Mouse (Mus musculus) megakaryocyte, embryonic 14.5 days (primary cell): ENCODE measurements around the gene Fut7. TPM values are rescaled to one million over a fixed set of nuclear protein-coding genes. Genes with fewer than 3 reads are reported as not detected.
"Not testable (repeated sequence)": the region's sequence is repeated elsewhere in the genome, so short reads cannot be mapped to it uniquely, and the experiment has no call there.

Experiments used
- H3K27me3 ChIP-seq: replicated peaks from 2 replicates; pipeline ENCODE3; 2012; ENCODE audit warnings: inconsistent platforms
- H3K36me3 ChIP-seq: replicated peaks from 2 replicates; pipeline ENCODE3; 2012; ENCODE audit warnings: low read length, inconsistent platforms, mixed read lengths
- H3K4me1 ChIP-seq: 2 replicates; pipeline ENCODE4 v1.6.1; 2012; ENCODE audit warnings: inconsistent platforms
- H3K4me3 ChIP-seq: replicated peaks from 2 replicates; pipeline ENCODE3; 2012; ENCODE audit warnings: moderate library complexity, mild to moderate bottlenecking, inconsistent platforms
- H3K9me3 ChIP-seq: 2 replicates; pipeline ENCODE4 v1.6.1; 2012; ENCODE audit warnings: inconsistent platforms
- FLI1 ChIP-seq: IDR thresholded peaks from 2 replicates; pipeline ENCODE4 v1.6.1; 2012; ENCODE audit warnings: low read length, inconsistent platforms, mixed read lengths
- GATA1 ChIP-seq: IDR thresholded peaks from 3 replicates; pipeline ENCODE4 v1.6.1; 2012; ENCODE audit warnings: mixed read lengths, low read length, inconsistent platforms, borderline replicate concordance
- polyA plus RNA-seq: library from polyadenylated mRNA; stranded (reverse); fragments of >175 nt; gene quantifications from 2 replicates; pipeline ENCODE4 v1.2.3, GENCODE M21; 2012; ENCODE audit warnings: low replicate concordance; ENCODE audit not compliant: insufficient read depth

Gene Fut7
- polyA plus RNA-seq, 1 experiment = 4.3 TPM

DNA sequence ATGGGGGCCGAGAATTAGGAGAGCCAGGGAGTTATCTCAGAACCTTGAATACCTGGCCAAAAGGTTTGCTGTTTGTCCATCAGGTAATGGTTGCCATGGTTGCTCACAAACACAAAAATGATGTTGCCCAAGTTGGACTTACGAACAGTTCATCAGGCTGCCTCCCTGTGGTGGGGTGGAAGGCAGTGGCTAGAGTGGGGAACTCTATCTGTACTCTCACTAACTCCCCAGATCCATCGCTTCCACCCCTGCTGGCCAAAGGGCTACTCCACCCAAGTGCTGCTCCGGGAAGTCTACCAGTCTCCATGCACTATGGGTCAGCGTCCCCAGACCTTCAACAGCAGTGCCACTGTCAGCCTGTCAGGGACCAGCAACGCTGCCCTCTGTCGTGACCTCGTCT lies 24.0 kb upstream of the Fut7 start, which contains the start of gene Npdc1:
Npdc1 (plus strand) TSS at position 301 of the 400 bp plus-strand sequence.
- H3K27me3 ChIP-seq = peaks cover 99% of the 10 kb centered on the region
- TF ChIP-seq GATA1 (no peak), FLI1 (no peak)
- no peaks in the 10 kb centered on the region for H3K36me3 ChIP-seq
- H3K4me3 ChIP-seq = no peak within 1 kb of the TSS
- peaks cover 49% of the 10 kb centered on the region for H3K4me1 ChIP-seq
- no peaks in the 10 kb centered on the region for H3K9me3 ChIP-seq

DNA sequence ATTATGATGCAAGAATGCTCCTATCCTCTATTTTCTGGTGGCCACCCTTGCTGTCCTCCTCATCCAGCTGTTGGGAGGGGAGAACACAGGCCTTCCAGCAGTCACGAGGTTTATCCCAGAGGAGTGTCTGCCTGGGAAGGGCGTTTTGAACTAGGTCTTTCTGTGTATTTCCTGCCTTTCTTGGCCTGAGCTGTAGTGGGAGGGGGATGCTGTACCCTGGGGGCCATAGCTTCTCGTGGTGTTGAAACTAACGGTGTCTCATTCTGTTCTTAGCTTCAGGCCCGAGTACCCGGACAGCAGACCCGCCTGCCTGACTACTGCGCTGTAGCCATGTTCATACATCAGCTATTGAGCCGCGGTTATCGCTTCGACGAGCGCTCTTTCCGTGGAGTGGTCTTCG lies 22.8 kb upstream of the Fut7 start:
- H3K4me1 ChIP-seq = peaks cover 38% of the 10 kb centered on the region
- H3K27me3 ChIP-seq = peaks cover 98% of the 10 kb centered on the region
- H3K9me3 ChIP-seq = no peaks in the 10 kb centered on the region
- no peaks in the 10 kb centered on the region for H3K36me3 ChIP-seq
- TF ChIP-seq FLI1 (no peak), GATA1 (no peak)
- no peak overlapping the region for H3K4me3 ChIP-seq

DNA sequence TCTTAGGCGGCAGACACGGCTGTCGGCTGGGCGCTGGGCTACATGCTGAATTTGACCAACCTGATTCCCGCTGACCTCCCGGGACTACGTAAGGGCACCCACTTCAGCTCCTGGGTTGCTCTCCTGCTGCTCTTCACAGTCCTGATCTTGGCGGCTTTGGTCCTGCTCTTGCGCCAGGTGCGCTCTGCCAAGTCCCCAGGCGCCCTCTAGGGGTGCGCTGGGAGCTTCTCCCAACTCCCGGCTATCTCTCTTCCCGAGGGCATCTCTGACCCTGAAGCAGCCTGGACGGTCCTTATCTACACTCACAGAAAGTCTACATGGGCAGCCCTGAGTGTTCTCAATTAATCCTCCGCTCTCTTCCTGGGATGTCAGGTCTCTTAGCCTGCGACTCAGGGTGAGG lies 22.3 kb upstream of the Fut7 start:
- peaks cover 98% of the 10 kb centered on the region for H3K27me3 ChIP-seq

DNA sequence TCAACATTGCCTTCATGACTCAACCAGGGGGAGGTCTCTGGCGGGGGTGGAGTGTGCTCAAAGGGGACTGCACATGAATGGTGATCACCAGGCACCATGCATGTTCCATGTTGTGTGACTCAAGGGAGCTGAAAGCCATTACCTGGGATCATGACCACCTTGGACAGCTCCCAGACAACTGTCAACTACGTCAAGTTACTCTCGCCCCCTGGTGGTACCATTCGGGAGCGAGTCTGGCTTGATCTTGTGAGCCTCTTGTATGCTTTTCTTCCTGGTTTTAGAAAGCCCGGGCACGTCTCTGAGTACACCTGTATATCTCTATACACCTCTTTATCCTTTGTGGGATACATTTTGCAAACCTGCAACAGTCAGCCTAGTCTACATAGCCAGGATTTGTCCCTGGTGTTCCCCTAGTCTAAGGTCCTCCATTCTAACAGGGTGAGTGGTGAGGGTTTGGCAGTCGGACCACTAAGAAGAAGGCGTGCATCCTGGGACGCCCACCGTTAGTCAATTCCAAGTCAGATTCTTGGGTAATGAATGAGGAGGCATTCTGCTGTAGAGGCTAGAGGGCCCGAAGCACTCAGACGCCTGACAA lies 20.6 kb upstream of the Fut7 start:
- H3K27me3 ChIP-seq = peaks cover 97% of the 10 kb centered on the region
- peaks cover 21% of the 10 kb centered on the region for H3K4me1 ChIP-seq
- no peaks in the 10 kb centered on the region for H3K36me3 ChIP-seq
- TF ChIP-seq GATA1 = no peak
- peak overlapping the region; percentile 81 for H3K4me3 ChIP-seq
- no peaks in the 10 kb centered on the region for H3K9me3 ChIP-seq

More for the DNA sequence above, 22.3 kb upstream of the Fut7 start:
- TF ChIP-seq FLI1 (no peak), GATA1 (no peak)
- peak overlapping the region; percentile 69 for H3K4me3 ChIP-seq
- peaks cover 34% of the 10 kb centered on the region for H3K4me1 ChIP-seq
- H3K9me3 ChIP-seq = no peaks in the 10 kb centered on the region
- no peaks in the 10 kb centered on the region for H3K36me3 ChIP-seq

DNA sequence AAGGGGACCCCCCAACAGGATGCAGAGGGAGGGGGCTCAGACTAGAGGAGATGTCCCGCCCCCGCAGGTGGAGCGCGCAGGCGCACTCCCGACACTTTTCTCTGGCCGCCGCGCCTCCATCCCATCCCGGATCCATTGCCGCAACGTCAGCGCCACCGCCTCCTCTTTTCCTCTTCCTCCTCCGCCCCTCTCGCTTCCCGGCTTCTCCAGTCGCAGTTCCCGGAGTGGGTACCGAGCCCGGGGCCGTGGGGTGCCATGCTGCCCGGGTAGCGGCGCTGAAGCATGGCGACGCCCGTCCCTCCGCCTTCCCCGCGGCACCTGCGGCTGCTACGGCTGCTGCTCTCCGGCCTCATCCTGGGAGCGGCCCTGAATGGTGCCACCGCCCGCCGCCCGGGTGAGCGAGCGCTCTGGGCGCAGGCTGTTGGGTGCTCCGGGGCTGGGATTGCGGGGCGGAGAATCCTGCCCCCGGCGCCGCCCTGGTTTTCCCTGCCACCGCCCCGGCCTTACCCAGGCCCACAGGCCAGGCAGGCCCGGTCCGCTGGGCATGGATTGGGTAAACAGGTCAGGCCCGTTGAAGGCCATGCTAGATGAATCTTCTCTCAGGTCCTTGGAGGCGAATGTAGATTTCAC lies 20.0 kb upstream of the Fut7 start:
- Histone ChIP-seq H3K4me1 (peaks cover 21% of the 10 kb centered on the region), H3K36me3 (no peaks in the 10 kb centered on the region), H3K27me3 (peaks cover 97% of the 10 kb centered on the region), H3K4me3 (peak overlapping the region; percentile 81), H3K9me3 (no peaks in the 10 kb centered on the region)
- TF ChIP-seq GATA1 (no peak), FLI1 (no peak)

DNA sequence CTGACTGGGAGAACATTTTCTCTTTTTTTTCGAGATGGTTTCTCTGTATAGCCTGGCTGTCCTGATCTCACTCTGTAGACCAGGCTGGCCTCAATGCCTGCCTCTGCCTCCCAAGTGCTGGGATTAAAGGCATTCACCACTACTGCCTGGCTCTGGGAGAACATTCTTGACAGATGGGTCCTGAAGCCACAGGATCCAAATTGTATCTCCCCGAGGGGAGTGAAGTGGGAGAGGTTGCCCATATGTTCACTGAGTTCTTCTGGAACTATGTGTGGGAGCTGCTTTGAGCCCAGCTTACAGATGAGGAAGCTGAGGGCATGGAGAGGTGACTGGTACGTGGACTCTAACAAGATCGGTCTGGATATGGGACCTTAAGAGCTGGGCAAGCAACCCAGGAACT lies 19.1 kb upstream of the Fut7 start:
- no peaks in the 10 kb centered on the region for H3K9me3 ChIP-seq
- no peak for TF ChIP-seq FLI1
- no peak overlapping the region for H3K4me3 ChIP-seq
- H3K27me3 ChIP-seq = peaks cover 96% of the 10 kb centered on the region
- H3K4me1 ChIP-seq = peaks cover 21% of the 10 kb centered on the region
- H3K36me3 ChIP-seq = no peaks in the 10 kb centered on the region

DNA sequence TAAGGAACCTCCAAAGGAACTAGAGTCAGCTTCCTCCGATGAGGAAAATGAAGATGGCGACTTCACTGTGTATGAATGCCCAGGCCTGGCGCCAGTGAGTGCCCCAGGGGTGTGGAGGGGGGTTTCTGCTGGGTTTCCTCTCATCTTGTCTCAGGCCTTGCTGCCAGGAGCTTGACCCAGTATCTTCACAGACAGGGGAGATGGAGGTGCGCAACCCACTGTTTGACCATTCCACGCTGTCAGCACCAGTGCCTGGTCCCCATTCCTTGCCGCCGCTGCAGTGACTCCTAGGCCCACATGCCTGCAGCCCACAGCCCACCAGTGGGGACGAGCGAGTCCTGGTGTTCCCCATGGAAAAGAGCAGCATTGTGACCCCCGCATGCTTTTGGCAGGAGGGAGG lies 14.2 kb upstream of the Fut7 start:
- Histone ChIP-seq H3K4me1 (peaks cover 6% of the 10 kb centered on the region; the same call in 1 of the 2 replicates), H3K27me3 (peaks cover 68% of the 10 kb centered on the region), H3K9me3 (no peaks in the 10 kb centered on the region), H3K4me3 (no peak overlapping the region), H3K36me3 (no peaks in the 10 kb centered on the region)
- TF ChIP-seq FLI1 = no peak
- TF ChIP-seq GATA1 = no peak

DNA sequence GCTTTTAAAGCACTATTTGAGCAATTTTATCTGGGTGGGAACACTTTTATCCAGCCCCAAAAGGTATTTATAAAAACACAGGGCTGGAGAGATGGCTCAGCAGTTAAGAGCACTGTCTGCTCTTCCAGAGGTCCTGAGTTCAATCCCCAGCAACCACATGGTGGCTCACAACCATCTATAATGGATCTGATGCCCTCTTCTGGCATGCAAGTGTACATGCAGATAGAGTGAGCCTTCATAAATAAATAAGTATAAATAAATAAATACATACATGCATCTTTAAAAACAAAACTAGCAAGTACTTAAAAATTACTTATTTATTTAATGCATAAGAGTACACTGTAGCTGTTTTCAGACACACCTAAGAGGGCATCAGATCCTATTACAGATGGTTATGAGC lies 9.6 kb upstream of the Fut7 start:
- Histone ChIP-seq H3K4me1 (peaks cover 27% of the 10 kb centered on the region), H3K27me3 (peaks cover 31% of the 10 kb centered on the region)
- not testable (repeated sequence) for H3K9me3 ChIP-seq, H3K36me3 ChIP-seq, H3K4me3 ChIP-seq

DNA sequence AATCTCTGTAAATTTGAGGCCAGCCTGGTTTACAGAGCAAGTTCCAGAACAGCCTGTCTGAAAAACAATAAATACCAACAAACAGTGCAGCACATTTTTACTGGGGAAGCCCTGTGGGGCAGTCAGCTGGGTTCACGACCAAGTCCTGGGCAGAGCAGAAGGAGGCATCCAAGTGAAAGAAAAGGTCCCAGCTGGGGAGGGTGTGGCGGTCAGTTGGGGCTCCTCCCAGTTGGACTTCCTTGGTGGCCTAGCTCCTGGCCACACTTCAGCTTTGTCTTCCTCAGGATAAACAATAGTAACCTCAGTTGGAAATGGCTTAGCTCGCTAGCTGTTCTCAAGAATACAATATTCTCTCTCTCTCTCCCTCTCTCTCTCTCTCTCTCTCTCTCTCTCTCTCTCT lies 5.6 kb upstream of the Fut7 start:
- TF ChIP-seq GATA1 = no peak
- TF ChIP-seq FLI1 = no peak

DNA sequence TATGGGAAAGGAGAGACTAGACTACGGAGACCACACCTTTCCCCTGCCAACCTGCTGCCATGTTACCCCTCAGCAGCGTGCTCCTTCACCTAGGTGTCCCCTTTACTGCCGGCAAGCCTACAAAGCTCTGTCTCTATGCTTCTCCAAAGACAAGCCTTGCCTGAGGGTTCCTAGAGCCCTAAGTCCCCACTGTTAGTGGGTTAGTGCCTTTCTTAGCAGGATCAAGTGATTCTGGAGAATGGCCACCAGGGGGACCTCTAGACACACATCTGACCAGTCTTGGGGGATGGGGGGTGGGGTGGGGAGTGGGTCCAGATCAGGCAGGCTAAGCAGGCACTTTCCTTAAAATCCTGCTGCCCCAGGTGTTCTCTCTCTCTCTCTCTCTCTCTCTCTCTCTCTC lies 1.2 kb upstream of the Fut7 start:
- peaks cover 9% of the 10 kb centered on the region for H3K36me3 ChIP-seq
- peaks cover 32% of the 10 kb centered on the region for H3K27me3 ChIP-seq
- H3K9me3 ChIP-seq = peaks cover 3% of the 10 kb centered on the region; the same call in 1 of the 2 replicates
- no peak for TF ChIP-seq GATA1
- peaks cover 79% of the 10 kb centered on the region for H3K4me1 ChIP-seq
- H3K4me3 ChIP-seq = no peak overlapping the region

More for the DNA sequence above, 5.6 kb upstream of the Fut7 start:
- H3K36me3 ChIP-seq = no peaks in the 10 kb centered on the region
- H3K9me3 ChIP-seq = no peaks in the 10 kb centered on the region
- H3K4me3 ChIP-seq = no peak overlapping the region
- peaks cover 12% of the 10 kb centered on the region for H3K27me3 ChIP-seq
- H3K4me1 ChIP-seq = peaks cover 41% of the 10 kb centered on the region

DNA sequence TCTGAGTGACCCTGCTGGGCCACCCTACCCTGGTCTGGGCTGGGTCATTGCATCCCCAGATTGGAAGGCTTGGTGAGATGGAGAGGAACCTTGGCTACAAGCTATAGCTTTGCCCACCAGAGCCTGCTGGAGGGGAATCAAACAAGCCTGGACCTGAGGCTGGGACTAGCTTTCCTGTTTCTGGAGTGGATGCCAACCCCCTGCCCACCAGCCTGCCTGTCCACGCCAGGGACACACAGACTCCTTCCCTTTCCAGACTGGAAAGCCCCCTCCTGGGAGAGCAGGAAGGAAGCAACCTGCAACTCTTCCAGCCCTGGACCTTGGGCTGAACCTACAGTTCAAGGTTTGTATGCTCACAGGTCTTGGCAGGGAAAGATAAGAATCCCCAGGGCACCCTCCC lies 559 bp downstream of the Fut7 start:
- Histone ChIP-seq H3K4me1 (peaks cover 77% of the 10 kb centered on the region), H3K27me3 (peaks cover 27% of the 10 kb centered on the region), H3K9me3 (peaks cover 3% of the 10 kb centered on the region; the same call in 1 of the 2 replicates), H3K36me3 (peaks cover 9% of the 10 kb centered on the region), H3K4me3 (peak overlapping the region; percentile 86)
- TF ChIP-seq FLI1 = no peak
- no peak for TF ChIP-seq GATA1
